Mouse (Mus musculus): ENCODE measurements around the gene Togaram2. TPM values are rescaled to one million over a fixed set of nuclear protein-coding genes. Genes with fewer than 3 reads are reported as not detected.
"Not testable (repeated sequence)": the region's sequence is repeated elsewhere in the genome, so short reads cannot be mapped to it uniquely, and the experiment has no call there.

Togaram2 gene
- total RNA-seq, 4 experiments from 2014 or later: 5.4 to 6.7 (median 5.6) TPM

DNA sequence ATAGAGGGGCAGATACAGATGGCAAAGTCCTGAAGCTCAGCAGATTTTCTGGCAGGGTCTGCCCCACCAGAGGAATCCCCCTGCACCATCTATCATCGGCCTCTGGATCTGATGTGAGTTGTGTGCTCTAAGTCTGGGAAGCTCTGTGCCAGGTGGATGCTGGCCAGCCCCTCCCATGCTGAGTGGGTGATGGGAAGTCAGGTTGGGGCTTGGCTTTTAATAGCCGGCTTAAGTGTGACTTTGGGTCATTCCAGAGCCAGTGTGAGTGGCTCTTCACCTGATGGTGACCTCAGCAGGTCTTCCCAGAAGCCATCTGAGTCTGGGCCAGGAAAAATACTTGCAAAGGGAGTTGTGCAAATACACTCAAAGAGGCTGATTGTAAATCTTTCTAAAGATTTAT is 57.6 kb downstream of the Togaram2 start:
- peak; percentile 68 for DNase-seq (ENCODE audit: low spot score)

DNA sequence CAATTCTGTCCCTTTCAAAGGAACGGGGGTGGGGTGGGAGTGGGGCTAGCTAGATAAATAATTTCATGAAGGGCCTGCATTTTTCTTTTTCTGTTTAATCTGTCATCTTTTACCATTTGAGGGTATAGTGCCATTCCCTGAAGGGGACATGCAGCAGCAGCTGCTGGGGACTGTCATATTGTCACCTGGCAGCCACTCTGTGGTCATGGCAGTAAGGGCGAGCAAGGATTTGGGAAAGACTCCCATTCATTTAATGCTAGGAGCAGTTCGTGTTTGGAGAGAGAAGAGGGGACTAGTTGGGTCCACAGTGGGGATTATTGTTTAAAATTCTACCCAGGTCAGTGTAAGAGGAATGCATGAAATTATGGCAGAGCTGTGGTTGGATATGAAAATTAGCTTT is 63.4 kb downstream of the Togaram2 start:
- no peak for DNase-seq (ENCODE audit: low spot score)

DNA sequence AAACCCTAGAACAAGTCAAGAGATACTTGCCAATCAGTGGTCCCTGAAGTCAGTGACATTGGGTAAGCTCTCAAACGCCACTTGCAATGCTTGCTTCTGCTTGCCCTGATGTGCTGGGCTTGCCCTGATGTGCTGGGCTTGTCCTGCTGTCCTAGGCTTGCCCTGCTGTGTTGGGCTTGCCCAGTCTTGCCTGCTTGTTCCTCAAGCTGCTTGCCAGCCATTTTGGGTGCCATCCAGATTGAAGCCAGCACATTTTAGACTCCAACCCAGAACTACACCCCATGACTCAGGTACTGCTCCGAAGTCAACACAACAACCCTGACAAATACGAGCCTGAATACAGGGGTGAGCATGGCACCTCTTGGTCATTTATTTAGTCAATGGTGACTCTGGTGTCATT is 69.1 kb downstream of the Togaram2 start:
- no peak for DNase-seq (ENCODE audit: low spot score)

DNA sequence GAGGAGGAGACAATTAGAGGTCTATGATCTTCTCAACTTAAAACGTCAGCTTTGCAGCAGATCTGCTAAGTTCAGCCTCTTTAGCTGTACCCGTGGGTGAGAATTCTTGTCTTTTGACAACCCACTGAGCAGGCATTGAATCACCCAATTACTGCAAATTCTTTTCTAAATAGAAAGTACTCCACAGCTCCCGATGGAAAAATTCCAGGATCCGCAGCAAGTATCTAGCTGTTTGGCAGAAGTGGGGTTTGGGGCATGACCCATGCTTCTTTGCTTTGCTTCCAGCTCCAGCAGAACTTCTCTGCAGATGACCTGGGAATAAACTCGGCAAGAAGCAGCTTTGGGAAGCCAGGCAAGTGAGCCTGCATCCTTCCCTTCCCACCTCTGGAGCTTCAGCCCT is 69.9 kb downstream of the Togaram2 start:
- no peak for DNase-seq (ENCODE audit: low spot score)

DNA sequence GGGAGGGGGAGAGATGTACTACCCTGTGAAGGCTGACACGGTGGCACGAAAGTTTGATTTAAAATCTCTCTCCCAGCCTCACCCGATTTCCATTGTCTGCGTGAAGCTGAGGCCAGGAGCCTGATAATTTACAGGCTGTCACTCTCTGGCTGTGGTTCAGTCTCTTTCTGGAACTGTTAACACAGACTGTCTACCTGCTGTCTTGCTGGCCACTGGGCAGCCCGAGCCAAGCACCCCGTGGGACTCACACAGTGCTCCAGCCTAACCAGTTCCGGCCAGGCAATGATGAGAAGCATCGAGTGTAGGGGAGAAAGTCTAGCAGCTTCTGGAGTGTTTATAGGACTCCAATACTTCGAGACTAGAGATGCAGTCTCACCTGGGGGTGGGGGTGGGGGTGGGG is 73.1 kb downstream of the Togaram2 start:
- no peak for DNase-seq (ENCODE audit: low spot score)

DNA sequence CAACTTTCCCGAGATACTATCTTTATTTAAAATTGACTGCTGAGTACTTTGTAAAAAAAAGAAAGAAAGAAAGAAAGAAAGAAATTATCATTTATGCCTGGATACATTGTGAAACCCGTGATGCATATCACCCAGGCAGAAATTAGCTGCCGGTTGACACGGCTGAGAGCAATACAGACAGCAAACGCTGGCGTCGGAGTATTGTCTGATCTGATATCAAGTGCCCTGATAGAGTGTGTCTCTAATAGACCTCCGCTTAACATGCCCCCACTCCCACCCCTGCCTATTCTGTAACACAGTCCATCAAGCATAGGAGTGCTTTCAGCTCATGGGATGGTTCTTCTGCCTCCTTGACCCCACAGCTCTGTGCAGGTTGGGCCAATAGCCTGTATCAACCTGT is 74.5 kb downstream of the Togaram2 start:
- DNase-seq (ENCODE audit: low spot score): no peak

DNA sequence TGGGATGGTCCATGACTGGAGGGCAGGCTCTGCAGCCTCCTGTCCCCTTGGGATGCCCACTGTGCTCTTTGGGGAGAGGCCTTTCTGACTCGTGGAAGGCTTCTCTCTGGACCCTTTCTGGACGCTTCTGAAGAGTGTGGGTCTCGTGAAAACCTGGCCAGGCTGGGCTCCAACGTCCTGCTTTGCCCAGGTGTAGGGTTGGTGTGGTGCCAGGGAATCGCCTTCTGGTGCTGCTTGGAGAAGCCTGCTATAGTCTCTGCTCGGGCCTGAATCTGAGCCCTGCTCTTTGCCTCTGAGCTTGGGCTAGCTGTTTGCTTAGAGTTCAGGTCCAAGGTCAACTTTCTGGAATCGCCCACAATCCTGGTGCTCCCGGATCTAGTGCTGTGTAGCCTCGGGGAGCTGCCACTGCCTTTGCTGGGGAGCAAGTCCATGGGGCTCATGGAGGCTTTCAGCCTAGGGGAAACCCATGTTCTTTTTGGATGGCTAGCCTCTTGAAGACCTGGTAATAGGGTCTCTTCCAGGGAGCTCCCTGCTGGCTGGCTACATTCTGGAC is 76.6 kb downstream of the Togaram2 start:
- DNase-seq (ENCODE audit: low spot score): no peak

DNA sequence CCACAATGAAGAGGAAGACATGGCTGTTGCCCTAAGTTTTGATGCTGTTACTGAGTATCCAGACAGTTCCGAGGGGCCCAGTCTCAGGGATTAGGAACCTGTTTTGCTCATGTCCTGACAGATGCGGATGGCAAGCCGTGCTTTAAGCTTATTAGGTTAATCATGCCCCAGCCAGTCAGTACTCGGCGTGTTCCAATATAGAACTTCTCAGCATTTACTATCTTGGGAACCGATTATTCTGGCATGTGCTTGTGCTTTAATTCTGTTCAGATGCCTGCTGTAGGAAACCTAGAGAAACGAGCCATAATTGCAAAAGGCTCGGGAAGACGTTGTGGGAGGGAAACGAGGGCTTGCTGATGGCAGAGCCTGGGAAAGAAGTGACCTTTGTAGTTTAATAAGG is 79.8 kb downstream of the Togaram2 start, which contains the start of gene Pcare:
Gene Pcare, minus strand, starts transcription at position 64 of the 400 bp plus-strand sequence.
- DNase-seq (ENCODE audit: low spot score): no peak

DNA sequence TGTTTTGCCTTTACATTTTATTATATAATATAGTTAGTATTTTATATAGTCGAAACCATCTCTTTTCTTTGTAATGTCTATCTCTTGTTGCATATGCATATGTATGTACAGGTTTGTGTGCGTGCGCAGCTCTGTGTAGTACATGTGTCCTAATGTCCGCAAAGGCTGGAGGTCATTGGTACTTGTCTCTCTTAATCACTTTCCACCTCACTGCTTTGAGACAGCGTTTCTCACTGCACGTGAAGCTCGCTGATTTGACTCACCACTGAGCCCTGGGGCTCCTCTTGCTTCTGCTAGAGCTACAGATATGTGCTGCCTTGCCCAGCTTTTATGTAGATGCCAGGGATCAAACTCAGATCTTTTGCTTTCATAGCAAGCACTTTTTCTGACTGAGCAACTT is 87.5 kb downstream of the Togaram2 start:
- DNase-seq (ENCODE audit: low spot score): no peak

DNA sequence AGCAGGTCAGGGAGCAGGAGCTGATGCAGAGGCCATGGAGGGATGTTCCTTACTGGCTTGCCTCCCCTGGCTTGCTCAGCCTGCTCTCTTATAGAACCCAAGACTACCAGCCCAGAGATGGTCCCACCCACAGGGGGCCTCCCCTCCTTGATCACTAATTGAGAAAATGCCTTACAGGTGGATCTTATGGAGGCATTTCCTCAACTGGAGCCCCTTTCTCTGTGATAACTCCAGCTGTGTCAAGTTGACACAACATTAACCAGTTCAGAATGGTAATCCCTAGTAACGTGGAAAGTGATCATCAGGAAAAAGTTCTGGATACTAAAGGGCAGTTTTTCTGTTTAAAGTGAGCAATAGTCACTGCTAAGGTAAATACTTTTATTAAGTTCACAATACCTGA is 95.1 kb downstream of the Togaram2 start, which contains the start of gene Clip4:
Gene Clip4, plus strand, starts transcription at position 301 of the 400 bp plus-strand sequence.
- not testable (repeated sequence) for DNase-seq (ENCODE audit: low spot score)

DNA sequence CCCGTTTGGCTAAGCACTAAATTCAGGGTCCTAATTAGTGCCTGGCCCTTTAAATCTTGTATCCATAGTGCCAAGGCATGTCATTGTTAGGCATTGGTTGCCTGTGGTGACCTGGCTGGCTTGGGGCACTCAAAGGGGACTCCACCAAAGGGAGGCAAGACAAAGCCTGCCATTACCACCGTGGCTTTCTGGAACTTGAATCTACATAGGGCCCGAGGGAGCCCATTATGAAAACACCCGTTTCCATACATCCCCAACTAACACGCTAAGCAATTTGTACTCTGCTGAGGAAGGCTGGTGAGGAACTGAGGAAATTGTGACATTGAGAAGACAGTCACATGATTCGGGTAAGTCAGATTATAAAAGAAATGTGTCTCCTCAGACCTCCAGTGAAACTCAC is 96.5 kb downstream of the Togaram2 start:
- DNase-seq (ENCODE audit: low spot score): no peak

DNA sequence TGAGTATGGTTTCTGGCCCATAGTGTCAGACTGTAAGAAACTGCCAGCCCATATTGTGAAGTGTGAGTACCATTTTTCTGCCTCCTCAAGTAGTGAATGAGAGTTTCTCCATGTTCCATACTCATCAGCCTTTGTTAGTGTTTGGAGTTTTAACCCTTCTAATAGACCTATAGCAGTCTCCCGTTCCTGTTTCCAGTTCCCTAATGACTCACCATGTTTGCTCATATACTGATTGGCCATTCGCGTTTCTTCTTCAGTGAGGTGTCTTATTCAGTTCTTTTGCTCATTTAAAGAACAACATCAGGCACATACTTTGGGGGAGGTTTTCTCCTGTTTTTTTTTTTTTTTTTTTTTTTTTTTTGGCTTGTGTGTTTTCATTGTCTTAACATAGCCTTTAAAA is 97.6 kb downstream of the Togaram2 start:
- no peak for DNase-seq (ENCODE audit: low spot score)

DNA sequence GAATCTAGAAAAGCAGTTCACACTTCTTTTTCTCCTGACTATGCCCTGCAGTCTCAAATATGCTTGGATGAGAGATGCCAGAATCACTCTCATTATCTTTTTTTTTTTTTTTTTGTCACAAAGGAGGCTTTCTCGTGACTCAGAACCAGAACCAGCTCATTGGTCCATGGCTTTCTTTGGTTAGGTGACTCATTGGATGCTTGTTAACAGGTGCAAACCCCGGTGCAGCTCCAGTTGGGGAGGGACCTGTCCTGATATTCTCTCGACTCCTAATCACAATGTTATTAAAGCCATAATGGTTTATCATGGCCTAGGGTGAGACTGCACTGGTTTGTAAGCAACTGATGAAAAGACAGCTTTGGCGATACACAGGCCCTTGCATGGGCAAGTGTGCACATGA is 101.1 kb downstream of the Togaram2 start:
- no peak for DNase-seq (ENCODE audit: low spot score)

DNA sequence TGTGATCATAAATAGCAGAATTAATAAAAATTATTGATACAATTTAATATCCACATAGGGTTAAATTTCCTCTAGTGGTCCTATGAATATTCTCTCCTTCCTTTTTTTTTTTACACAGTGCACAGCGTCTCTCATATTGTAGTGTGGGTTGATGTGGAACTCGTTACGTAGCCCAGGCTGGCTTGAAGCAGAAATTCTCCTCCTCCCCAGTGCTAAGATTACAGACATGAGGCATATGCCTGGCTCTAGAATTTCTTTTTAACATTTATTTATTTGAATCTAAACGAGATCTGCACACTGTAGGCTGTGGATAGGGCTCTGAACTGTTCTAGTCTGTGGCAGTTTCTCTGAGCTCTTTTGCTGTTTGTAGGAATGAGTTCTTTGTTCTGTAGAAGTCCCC is 102.2 kb downstream of the Togaram2 start:
- DNase-seq (ENCODE audit: low spot score): no peak

DNA sequence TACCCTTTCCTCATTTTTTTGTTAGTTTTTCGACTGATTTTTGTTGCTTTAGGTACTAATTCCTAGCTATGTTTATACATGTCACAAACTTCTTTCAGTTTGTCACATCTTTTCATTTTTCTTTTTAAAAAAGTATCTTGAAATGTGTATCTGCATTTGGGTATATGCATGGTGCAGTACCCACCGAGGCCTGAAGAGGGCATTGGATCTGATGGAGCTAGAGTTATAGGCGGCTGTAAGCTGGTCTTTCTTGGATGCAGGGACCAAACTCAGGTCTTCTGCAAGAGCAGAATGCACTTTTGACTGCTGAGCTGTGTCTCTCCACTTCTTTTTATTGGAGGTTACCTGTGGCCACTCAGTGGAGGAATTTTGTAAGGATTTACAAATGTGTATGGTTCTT is 105.6 kb downstream of the Togaram2 start:
- no peak for DNase-seq (ENCODE audit: low spot score)

Other genes with a start within 250 kb of the Togaram2 start
- gene Gm4707, start 213.3 kb upstream of the Togaram2 start, total RNA-seq (2022): 1 to 10 TPM in 1 of 4 experiments, under 1 TPM in 3; 0.75 to 1.2 (median 0.94) TPM
- gene Smchd1, start 197.9 kb upstream of the Togaram2 start, total RNA-seq (2022): 10 to 100 TPM; 15.6 to 17.2 (median 16.4) TPM
- gene Ndc80, start 146.4 kb upstream of the Togaram2 start, total RNA-seq (2022): under 1 TPM in 3 of 4 experiments, not detected in 1; 0.31 to 0.78 (median 0.33) TPM
- gene Spdya, start 121.2 kb upstream of the Togaram2 start, total RNA-seq (2022): under 1 TPM in 3 of 4 experiments, not detected in 1; 0.16 to 0.25 (median 0.19) TPM
- gene Wdr43, start 57.4 kb upstream of the Togaram2 start, total RNA-seq (2022): 10 to 100 TPM; 20.8 to 25.3 (median 21.5) TPM
- 1 to 10 TPM in 1 of 4 experiments, under 1 TPM in 3; 0.34 to 1.2 (median 0.61) TPM for gene Pcare, start 79.6 kb downstream of the Togaram2 start, total RNA-seq (2022)
- gene Clip4, start 95.2 kb downstream of the Togaram2 start, total RNA-seq (2022): 100 to 1,000 TPM; 268 to 296 (median 280) TPM